Mouse (Mus musculus) MEL (cell line): Measurements from ENCODE around the gene Srgap3. TPM values are rescaled to one million over a fixed set of nuclear protein-coding genes. Genes with fewer than 3 reads are reported as not detected.

Source experiments
- DNase-seq: peaks from one replicate; pipeline ENCODE4 v3.0.0; 2011; ENCODE audit warnings: low read depth, low spot score
- H3K27ac ChIP-seq: 2 replicates; pipeline ENCODE4 v1.5.1; 2012; ENCODE audit warnings: low read depth, mild to moderate bottlenecking, control low read depth, low read length, moderate library complexity; ENCODE audit not compliant: control insufficient read depth
- H3K27me3 ChIP-seq, 2 experiments: fragments of 150-350 bp in 1 of 2; sonication (generic) in 1 of 2; 2 replicates each; pipeline ENCODE4 v1.6.1; 2012; ENCODE audit warnings: low read length in 2 of 2, mild to moderate bottlenecking in 2 of 2, improper control_type of control experiment in 1 of 2, moderate library complexity in 1 of 2; ENCODE audit not compliant: insufficient read depth in 2 of 2, control insufficient read depth in 1 of 2
- H3K36me3 ChIP-seq, 2 experiments: 2 replicates each; pipeline ENCODE4 v1.6.1; 2012 to 2014; ENCODE audit warnings: low read length in 2 of 2, improper control_type of control experiment in 1 of 2, inconsistent platforms in 1 of 2, mild to moderate bottlenecking in 1 of 2; ENCODE audit not compliant: insufficient read depth in 2 of 2, control insufficient read depth in 1 of 2
- H3K4me1 ChIP-seq, 2 experiments: fragments of 150-350 bp in 1 of 2; sonication (generic) in 1 of 2; 2 replicates each; pipeline ENCODE4 v1.6.1; 2012; ENCODE audit warnings: low read length in 2 of 2, improper control_type of control experiment in 1 of 2, mild to moderate bottlenecking in 1 of 2; ENCODE audit not compliant: insufficient read depth in 2 of 2, control insufficient read depth in 1 of 2
- H3K4me3 ChIP-seq, 2 experiments: fragments of 150-350 bp in 1 of 2; sonication (generic) in 1 of 2; 2 replicates each; pipeline ENCODE4 v1.5.1; 2012; ENCODE audit warnings: low read depth in 2 of 2, low read length in 2 of 2, mild to moderate bottlenecking in 2 of 2, moderate library complexity in 2 of 2, control low read depth in 1 of 2, improper control_type of control experiment in 1 of 2; ENCODE audit not compliant: control insufficient read depth in 1 of 2, insufficient read depth in 1 of 2
- H3K79me2 ChIP-seq: 2 replicates; pipeline ENCODE4 v1.6.1; 2012; ENCODE audit warnings: mild to moderate bottlenecking, low read length, moderate library complexity; ENCODE audit not compliant: control insufficient read depth, poor library complexity, insufficient read depth
- H3K9ac ChIP-seq: 2 replicates; pipeline ENCODE4 v1.6.1; 2012; ENCODE audit warnings: low read depth, mild to moderate bottlenecking, control low read depth, low read length, moderate library complexity; ENCODE audit not compliant: control insufficient read depth, poor library complexity, severe bottlenecking
- H3K9me3 ChIP-seq: fragments of 150-350 bp; sonication (generic); replicated peaks from 2 replicates; pipeline ENCODE4 v1.6.1; 2012; ENCODE audit warnings: mild to moderate bottlenecking, low read length, improper control_type of control experiment, moderate library complexity; ENCODE audit not compliant: insufficient read depth
- CHD1 ChIP-seq: IDR thresholded peaks from 2 replicates; pipeline ENCODE4 v1.6.1; 2012; ENCODE audit warnings: low read depth, mild to moderate bottlenecking, inconsistent platforms, low read length, improper control_type of control experiment
- E2F4 ChIP-seq: IDR thresholded peaks from 2 replicates; pipeline ENCODE4 v1.6.1; 2011; ENCODE audit warnings: low read depth, low read length, improper control_type of control experiment, borderline replicate concordance
- EP300 ChIP-seq, 2 experiments: IDR thresholded peaks; 2 replicates each; pipeline ENCODE4 v1.6.1; 2011; ENCODE audit warnings: improper control_type of control experiment in 2 of 2, low read length in 2 of 2, low read depth in 1 of 2, mild to moderate bottlenecking in 1 of 2
- ETS1 ChIP-seq: IDR thresholded peaks from 2 replicates; pipeline ENCODE4 v1.6.1; 2012; ENCODE audit warnings: low read depth, mild to moderate bottlenecking, inconsistent platforms, low read length, improper control_type of control experiment, moderate library complexity
- GABPA ChIP-seq: IDR thresholded peaks from 2 replicates; pipeline ENCODE4 v1.6.1; 2012; ENCODE audit warnings: low read depth, mild to moderate bottlenecking, inconsistent platforms, low read length, improper control_type of control experiment, moderate library complexity
- GATA1 ChIP-seq: IDR thresholded peaks from 2 replicates; pipeline ENCODE4 v1.6.1; 2011; ENCODE audit warnings: low read depth, low read length, improper control_type of control experiment
- HCFC1 ChIP-seq: IDR thresholded peaks from 2 replicates; pipeline ENCODE4 v1.6.1; 2012; ENCODE audit warnings: low read depth, mild to moderate bottlenecking, inconsistent platforms, low read length, improper control_type of control experiment, moderate library complexity
- MAZ ChIP-seq: IDR thresholded peaks from 2 replicates; pipeline ENCODE4 v1.6.1; 2012; ENCODE audit warnings: low read depth, mild to moderate bottlenecking, inconsistent platforms, low read length, improper control_type of control experiment
- MXI1 ChIP-seq: IDR thresholded peaks from 2 replicates; pipeline ENCODE4 v1.6.1; 2011; ENCODE audit warnings: mild to moderate bottlenecking, low read depth, low read length, improper control_type of control experiment
- MYC ChIP-seq: IDR thresholded peaks from 2 replicates; pipeline ENCODE4 v1.6.1; 2011; ENCODE audit warnings: low read depth, mild to moderate bottlenecking, low read length, improper control_type of control experiment, moderate library complexity
- NELFE ChIP-seq: IDR thresholded peaks from 2 replicates; pipeline ENCODE4 v1.6.1; 2011; ENCODE audit warnings: low read depth, low read length, improper control_type of control experiment
- NRF1 ChIP-seq: IDR thresholded peaks from 2 replicates; pipeline ENCODE4 v1.6.1; 2014; ENCODE audit warnings: low read depth, mild to moderate bottlenecking, inconsistent platforms, low read length, improper control_type of control experiment, moderate library complexity; ENCODE audit not compliant: poor library complexity, insufficient read depth, severe bottlenecking
- POLR2A ChIP-seq, 2 experiments: IDR thresholded peaks; 2 replicates each; pipeline ENCODE4 v1.6.1; 2011 to 2012; ENCODE audit warnings: low read length in 2 of 2, mild to moderate bottlenecking in 2 of 2, control low read depth in 1 of 2, improper control_type of control experiment in 1 of 2, low read depth in 1 of 2, moderate library complexity in 1 of 2; ENCODE audit not compliant: control insufficient read depth in 1 of 2, insufficient read depth in 1 of 2, poor library complexity in 1 of 2
- POLR2AphosphoS5 ChIP-seq: IDR thresholded peaks from 2 replicates; pipeline ENCODE4 v1.6.1; 2012; ENCODE audit warnings: low read depth, borderline replicate concordance, mild to moderate bottlenecking, inconsistent platforms, low read length, moderate library complexity, mixed read lengths
- RAD21 ChIP-seq: IDR thresholded peaks from 2 replicates; pipeline ENCODE4 v1.6.1; 2011; ENCODE audit warnings: mild to moderate bottlenecking, low read depth, low read length, improper control_type of control experiment
- RCOR1 ChIP-seq: IDR thresholded peaks from 2 replicates; pipeline ENCODE4 v1.6.1; 2012; ENCODE audit warnings: low read depth, mild to moderate bottlenecking, inconsistent platforms, low read length, improper control_type of control experiment
- SMC3 ChIP-seq: IDR thresholded peaks from 2 replicates; pipeline ENCODE4 v1.6.1; 2011; ENCODE audit warnings: low read depth, low read length, improper control_type of control experiment
- TCF12 ChIP-seq: IDR thresholded peaks from 2 replicates; pipeline ENCODE4 v1.6.1; 2014; ENCODE audit warnings: low read depth, mild to moderate bottlenecking, inconsistent platforms, low read length, improper control_type of control experiment, moderate library complexity
- USF1 ChIP-seq: IDR thresholded peaks from 2 replicates; pipeline ENCODE4 v1.6.1; 2014; ENCODE audit warnings: low read depth, mild to moderate bottlenecking, inconsistent platforms, low read length, improper control_type of control experiment, moderate library complexity
- ZKSCAN1 ChIP-seq: IDR thresholded peaks from 2 replicates; pipeline ENCODE4 v1.6.1; 2012; ENCODE audit warnings: low read depth, mild to moderate bottlenecking, inconsistent platforms, low read length, improper control_type of control experiment, moderate library complexity
- ZMIZ1 ChIP-seq: IDR thresholded peaks from 2 replicates; pipeline ENCODE4 v1.6.1; 2012; ENCODE audit warnings: low read depth, mild to moderate bottlenecking, inconsistent platforms, low read length, improper control_type of control experiment, moderate library complexity
- ZNF384 ChIP-seq: IDR thresholded peaks from 2 replicates; pipeline ENCODE4 v1.6.1; 2012; ENCODE audit warnings: low read depth, mild to moderate bottlenecking, inconsistent platforms, low read length, improper control_type of control experiment
- polyA plus RNA-seq, 2 experiments: library from polyadenylated mRNA; stranded (reverse) in 1 of 2; unstranded in 1 of 2; fragments of >175 nt in 1 of 2; fragments of >200 nt in 1 of 2; gene quantifications; 2 replicates each; pipeline versions ENCODE4 v1.2.1 to v1.2.4; 2012; ENCODE audit warnings: low replicate concordance in 2 of 2, low read depth in 1 of 2; ENCODE audit not compliant: insufficient read length in 2 of 2, insufficient read depth in 1 of 2, missing spikeins in 1 of 2
- total RNA-seq: library from RNA; depleted of rRNA; stranded (reverse); fragments of 300-350 nt; gene quantifications from 2 replicates; pipeline ENCODE4 v1.2.3, GENCODE M21; 2012

Gene Srgap3
- total and polyA plus RNA-seq, 3 experiments, result 0.31 to 0.75 TPM; not detected in 1

DNA sequence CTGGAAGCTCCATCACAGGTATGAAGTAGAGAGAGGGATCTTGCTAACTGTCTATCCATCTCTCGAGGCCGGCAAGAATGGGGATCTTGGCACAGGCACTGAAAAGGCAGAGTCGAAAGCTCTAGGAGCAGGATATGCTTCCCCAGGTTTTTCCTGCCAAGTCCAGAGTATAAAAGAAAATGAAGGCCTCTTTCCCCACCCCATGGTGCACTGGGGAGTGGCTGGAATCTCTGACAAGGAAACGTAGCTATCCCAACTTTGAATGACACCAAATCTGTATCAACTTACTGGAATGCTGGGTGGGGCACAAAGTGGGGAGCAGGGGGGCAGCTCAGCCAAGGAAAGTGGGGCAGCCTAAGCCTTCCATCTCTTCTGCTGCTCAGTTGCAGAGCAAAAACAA, 190.2 kb downstream of the Srgap3 start:
- no peaks in the 10 kb centered on the region for H3K4me1 ChIP-seq
- no peaks in the 10 kb centered on the region for H3K79me2 ChIP-seq
- H3K27me3 ChIP-seq, result no peaks in the 10 kb centered on the region
- H3K27ac ChIP-seq, result no peak overlapping the region
- no peak overlapping the region for H3K4me3 ChIP-seq
- DNase-seq, result no peak
- TF ChIP-seq SMC3, result no peak
- TF ChIP-seq ETS1, result no peak
- no peak for TF ChIP-seq E2F4
- TF ChIP-seq CHD1, result no peak
- TF ChIP-seq ZKSCAN1, result no peak
- no peak for TF ChIP-seq ZMIZ1
- no peak for TF ChIP-seq MXI1
- no peaks in the 10 kb centered on the region for H3K36me3 ChIP-seq
- H3K9ac ChIP-seq, result no peak overlapping the region
- H3K9me3 ChIP-seq, result no peaks in the 10 kb centered on the region

- no peak for TF ChIP-seq E2F4
- no peak for TF ChIP-seq GATA1
- TF ChIP-seq POLR2AphosphoS5, result no peak
- TF ChIP-seq ETS1, result no peak
- no peak for TF ChIP-seq NRF1
- TF ChIP-seq MYC, result no peak
- no peak for TF ChIP-seq ZMIZ1
- TF ChIP-seq NELFE, result no peak
- TF ChIP-seq CHD1, result no peak
- no peak for TF ChIP-seq MXI1
- TF ChIP-seq GABPA, result no peak
- TF ChIP-seq TCF12, result no peak
- TF ChIP-seq ZNF384, result no peak
- TF ChIP-seq MAZ, result no peak
- TF ChIP-seq HCFC1, result no peak
- no peak for TF ChIP-seq EP300 (IDR thresholded peaks at IDR 0.05; ENCODE audit: low read depth in 1 of 2, low read length in 2 of 2)
- no peak for TF ChIP-seq RCOR1
- TF ChIP-seq USF1, result no peak
- TF ChIP-seq RAD21, result no peak
- no peak for TF ChIP-seq POLR2A (IDR thresholded peaks at IDR 0.05; ENCODE audit: control insufficient read depth in 1 of 2, insufficient read depth in 1 of 2, low read depth in 1 of 2, low read length in 2 of 2, poor library complexity in 1 of 2)
- Histone ChIP-seq H3K27ac (no peak overlapping the region), H3K9ac (no peak overlapping the region), H3K36me3 (no peaks in the 10 kb centered on the region), H3K27me3 (no peaks in the 10 kb centered on the region), H3K9me3 (no peaks in the 10 kb centered on the region), H3K4me3 (no peak overlapping the region), H3K79me2 (no peaks in the 10 kb centered on the region), H3K4me1 (no peaks in the 10 kb centered on the region)
- no peak for DNase-seq
Observed at GRCm38 (mm10) chr6:112754994-112755393, 192.1 kb downstream of the Srgap3 start.
